In the genomic region with DNA sequence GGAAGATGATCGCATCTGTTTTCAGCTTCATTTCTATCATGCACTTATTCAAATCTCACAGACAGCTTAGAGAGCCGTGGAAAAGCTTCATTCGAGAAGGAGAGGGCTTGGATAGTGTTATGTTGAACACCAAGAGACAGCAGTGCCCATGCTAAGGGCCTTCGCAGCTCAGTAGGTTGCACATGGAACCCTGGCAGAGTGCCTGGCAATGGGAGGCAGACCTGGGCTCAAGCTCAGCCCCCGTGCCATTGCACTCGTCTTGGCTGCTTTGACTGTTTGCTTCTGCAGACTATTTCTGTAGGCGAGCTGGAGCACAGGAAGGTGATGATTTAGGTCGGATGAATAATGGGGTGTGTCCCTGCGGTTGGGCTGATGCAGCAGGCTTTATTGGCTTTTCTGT, we compare ENCODE assay signal across 8 mouse cellular contexts. TPM values are rescaled to one million over a fixed set of nuclear protein-coding genes. Genes with fewer than 3 reads are reported as not detected.
DNase-seq lines count a peak whose midpoint lies in the region; ATAC-seq and TF ChIP-seq lines count a peak whose summit lies in the region.

No protein-coding gene starts in this region.

- H3K79me3 ChIP-seq in C2C12 (ENCODE audit: low read depth), result peaks cover 1% of the 10 kb centered on the region

- H3K79me2 ChIP-seq in C2C12 (ENCODE audit: control insufficient read depth, insufficient read depth), result peaks cover 6% of the 10 kb centered on the region

- no peaks in the 10 kb centered on the region for H3K27me3 ChIP-seq in C2C12 (ENCODE audit: control insufficient read depth, insufficient read depth, insufficient read length)
- no peaks in the 10 kb centered on the region for H3K27me3 ChIP-seq in hindbrain, postnatal 0 days (ENCODE audit: insufficient read depth, low read length)

- no peak overlapping the region for H3K9ac ChIP-seq in hindbrain, postnatal 0 days (replicated peaks; ENCODE audit: low read length)

- H3K4me1 ChIP-seq in hindbrain, postnatal 0 days (ENCODE audit: insufficient read depth, low read length), result peaks cover 15% of the 10 kb centered on the region; the same call in 1 of the 2 replicates

- no peak overlapping the region for H3K4me3 ChIP-seq in C2C12 (ENCODE audit: insufficient read depth, poor library complexity, severe bottlenecking)
- no peak overlapping the region for H3K4me3 ChIP-seq in hindbrain, postnatal 0 days (ENCODE audit: low read length)

- H3K27ac ChIP-seq in hindbrain, postnatal 0 days, result peak overlapping the region; percentile 51; the same call in 1 of the 2 replicates

- no peak overlapping the region for H3K4me2 ChIP-seq in hindbrain, postnatal 0 days (ENCODE audit: low read depth, low read length)

- no peak for TF ChIP-seq CTCF in C2C12 (IDR thresholded peaks at IDR 0.05; ENCODE audit: control insufficient read depth, insufficient read depth, insufficient read length)
- no peak for TF ChIP-seq CTCF in hindbrain, postnatal 0 days (IDR thresholded peaks at IDR 0.05; ENCODE audit: low read depth)

- peak; percentile 43 to 48 for DNase-seq in heart, adult 18-20 months
- DNase-seq in heart, adult 8-10 months (ENCODE audit: low spot score), result no peak
- DNase-seq in cerebellum, postnatal 10 days, result peak; percentile 92 to 95
- DNase-seq in hindbrain, postnatal 0 days (ENCODE audit: low spot score), result peak; percentile 79
- peak; percentile 16 to 61 for DNase-seq in lung, postnatal 4 days

- peaks cover 9% of the 10 kb centered on the region for H3K36me3 ChIP-seq in C2C12 (ENCODE audit: control insufficient read depth, insufficient read depth)
- no peaks in the 10 kb centered on the region for H3K36me3 ChIP-seq in hindbrain, postnatal 0 days (ENCODE audit: insufficient read depth, low read length)

- H3ac ChIP-seq in C2C12 (ENCODE audit: control insufficient read depth, insufficient read length, low read depth), result peak overlapping the region; percentile 6

- 47% methylated on average over 9 of the region's 9 CpGs for WGBS in hindbrain, postnatal 0 days

- peak; percentile 59 for ATAC-seq in hindbrain, postnatal 0 days
- ATAC-seq in monocyte, adult 5-6 weeks (replicated peaks; ENCODE audit: insufficient number of reproducible peaks, low FRiP score, low TSS enrichment, poor library complexity, severe bottlenecking), result no peak
- no peak for ATAC-seq in erythroblast, adult 5-6 weeks (replicated peaks; ENCODE audit: low FRiP score, poor library complexity, severe bottlenecking)

- no peaks in the 10 kb centered on the region for H3K9me3 ChIP-seq in hindbrain, postnatal 0 days (ENCODE audit: low read length)

TF ChIP-seq in C2C12, 6 proteins besides CTCF, POLR2A, EP300 and RAD21:
- TF ChIP-seq MYOD1 (IDR thresholded peaks at IDR 0.05; ENCODE audit: control insufficient read depth, insufficient read length, low read depth) (no peak), MYOG (IDR thresholded peaks at IDR 0.05; ENCODE audit: control insufficient read depth, extremely low read depth, insufficient read length) (no peak)
TF ChIP-seq in C2C12: peak in this region for 0.

RNA-seq across cellular contexts. Expression of a gene that starts 14.4 kb away (rescaled TPM):
- 10 to 100 TPM; 15.2 to 15.3 TPM for total RNA-seq in heart, adult 18-20 months (2021)
- 10 to 100 TPM; 15.3 to 16.7 (median 16.0) TPM for total RNA-seq in heart, adult 8-10 months (2022)
- polyA plus RNA-seq in C2C12 (2012; fragmentation: generic; extraction: Trizol), result 4.0 TPM
- 21.3 and 31.8 TPM in 2 replicates for total RNA-seq in hindbrain, postnatal 0 days (2014; rRNA removed)
- 5.7 and 6.2 TPM in 2 replicates for polyA plus RNA-seq in hindbrain, postnatal 0 days (2015; fragmentation: Nextera tagmentation; extraction: Ambion mirVana)
- 40.6 to 56.0 TPM (median 54.3 TPM) in 3 replicates for total RNA-seq in monocyte, adult 5-6 weeks (2017)
- 36.8 and 37.3 TPM in 2 replicates for total RNA-seq in erythroblast, adult 5-6 weeks (2015; ENCODE audit: low replicate concordance)
- 46.4 and 59.1 TPM in 2 replicates for total RNA-seq in erythroblast, adult 5-6 weeks (2017; ENCODE audit: low replicate concordance)

RNA-seq across cellular contexts. Expression of a gene that starts 40.6 kb away (rescaled TPM):
- total RNA-seq in heart, adult 18-20 months (2021), result 10 to 100 TPM; 25.0 to 26.0 TPM
- total RNA-seq in heart, adult 8-10 months (2022), result 10 to 100 TPM; 27.5 to 31.3 (median 28.9) TPM
- 37.3 TPM for polyA plus RNA-seq in C2C12 (2012; fragmentation: generic; extraction: Trizol)
- 138 and 151 TPM in 2 replicates for total RNA-seq in hindbrain, postnatal 0 days (2014; rRNA removed)
- 33.5 and 34.0 TPM in 2 replicates for polyA plus RNA-seq in hindbrain, postnatal 0 days (2015; fragmentation: Nextera tagmentation; extraction: Ambion mirVana)
- 3.8 to 9.4 TPM (median 6.3 TPM) in 3 replicates for total RNA-seq in monocyte, adult 5-6 weeks (2017)
- total RNA-seq in erythroblast, adult 5-6 weeks (2015; ENCODE audit: low replicate concordance), result 2,859 and 3,164 TPM in 2 replicates
- 5,593 and 6,096 TPM in 2 replicates for total RNA-seq in erythroblast, adult 5-6 weeks (2017; ENCODE audit: low replicate concordance)

RNA-seq across cellular contexts. Expression of a gene that starts 45.4 kb away (rescaled TPM):
- total RNA-seq in heart, adult 18-20 months (2021), result 10 to 100 TPM; 25.1 to 27.6 TPM
- total RNA-seq in heart, adult 8-10 months (2022), result 10 to 100 TPM; 15.8 to 29.0 (median 21.0) TPM
- polyA plus RNA-seq in C2C12 (2012; fragmentation: generic; extraction: Trizol), result 22.2 TPM
- 22.4 and 27.7 TPM in 2 replicates for total RNA-seq in hindbrain, postnatal 0 days (2014; rRNA removed)
- polyA plus RNA-seq in hindbrain, postnatal 0 days (2015; fragmentation: Nextera tagmentation; extraction: Ambion mirVana), result 23.8 and 24.2 TPM in 2 replicates
- total RNA-seq in monocyte, adult 5-6 weeks (2017), result 43.2 to 84.5 TPM (median 75.7 TPM) in 3 replicates
- total RNA-seq in erythroblast, adult 5-6 weeks (2015; ENCODE audit: low replicate concordance), result 12.7 and 21.7 TPM in 2 replicates
- total RNA-seq in erythroblast, adult 5-6 weeks (2017; ENCODE audit: low replicate concordance), result 16.3 and 17.6 TPM in 2 replicates

Comparison
In these comparisons a context has a peak if more than half of its experiments do, and no peak if none do; other contexts are left out.
1. RNA of a gene that starts 40.6 kb away (total RNA-seq): 2,859 to 6,096 TPM in erythroblast, adult 5-6 weeks; 138 to 151 TPM in hindbrain, postnatal 0 days, 27.5 to 31.3 TPM in heart, adult 8-10 months, 25.0 to 26.0 TPM in heart, adult 18-20 months and 3.8 to 9.4 TPM in monocyte, adult 5-6 weeks; every median in the first group is over 10 times any median in the second.